In the genomic region with DNA sequence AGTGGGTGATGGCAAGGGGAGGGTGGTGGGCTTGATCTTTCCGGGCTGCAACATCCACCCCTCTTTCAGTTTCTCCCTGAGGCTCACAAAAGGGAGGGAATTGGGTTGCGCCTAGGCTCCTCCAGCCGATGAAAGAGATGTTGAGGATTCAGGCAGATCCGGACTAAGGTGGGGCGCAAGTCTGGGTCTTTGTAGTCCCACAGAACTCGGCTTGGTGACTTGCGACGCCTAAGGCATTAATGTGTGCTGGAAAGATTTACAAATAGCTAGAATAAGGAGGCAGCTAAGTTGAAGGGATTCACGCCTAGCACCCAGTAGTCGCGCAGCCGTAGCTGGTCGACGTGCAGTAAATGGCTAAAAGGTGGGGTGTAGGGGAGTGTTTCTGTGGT, we compare ENCODE assay signal across 9 mouse cellular contexts. TPM values are rescaled to one million over a fixed set of nuclear protein-coding genes. Genes with fewer than 3 reads are reported as not detected.
DNase-seq lines count a peak whose midpoint lies in the region; ATAC-seq and TF ChIP-seq lines count a peak whose summit lies in the region.
"Had no signal": no experiment of that assay in that cellular context is flagged by ENCODE, and none has a peak within 500 bp of the region (broad histone marks: within the 10 kb centered on the region; RNA-seq: fewer than 3 reads in every experiment).

No protein-coding gene starts in this region.

- 0% methylated on average over 14 of the region's 14 CpGs for WGBS in heart, embryonic 15.5 days
- 4% methylated on average over 14 of the region's 14 CpGs for WGBS in bone marrow, adult 2 months
- under 1% methylated on average over 14 of the region's 14 CpGs for WGBS in hindbrain, embryonic 10.5 days
- 0% methylated on average over 14 of the region's 14 CpGs for WGBS in midbrain, embryonic 12.5 days

- peaks cover 30% of the 10 kb centered on the region for H3K4me1 ChIP-seq in heart, embryonic 15.5 days (replicated peaks)
- H3K4me1 ChIP-seq in bone marrow, adult 2 months (ENCODE audit: control insufficient read depth, insufficient read depth, low read length), result no peaks in the 10 kb centered on the region; the same call in 1 of the 2 replicates
- peaks cover 88% of the 10 kb centered on the region for H3K4me1 ChIP-seq in hindbrain, embryonic 10.5 days (replicated peaks)
- peaks cover 46% of the 10 kb centered on the region for H3K4me1 ChIP-seq in midbrain, embryonic 12.5 days

- no peak for TF ChIP-seq CTCF in bone marrow, adult 2 months (IDR thresholded peaks at IDR 0.05; ENCODE audit: control insufficient read depth, insufficient read depth, low read length)

- H3K36me3 ChIP-seq in heart, embryonic 15.5 days, result no peaks in the 10 kb centered on the region
- H3K36me3 ChIP-seq in hindbrain, embryonic 10.5 days, result peaks cover 19% of the 10 kb centered on the region
- peaks cover 14% of the 10 kb centered on the region for H3K36me3 ChIP-seq in midbrain, embryonic 12.5 days

- peak overlapping the region; percentile 94 for H3K4me2 ChIP-seq in heart, embryonic 15.5 days
- peak overlapping the region; percentile 81 for H3K4me2 ChIP-seq in midbrain, embryonic 12.5 days (replicated peaks)

- H3K9ac ChIP-seq in heart, embryonic 15.5 days, result peak overlapping the region; percentile 46
- H3K9ac ChIP-seq in midbrain, embryonic 12.5 days (replicated peaks), result peak overlapping the region; percentile 89

- TF ChIP-seq POLR2A in bone marrow, adult 2 months (IDR thresholded peaks at IDR 0.05; ENCODE audit: borderline replicate concordance, control insufficient read depth, low read depth, low read length), result no peak

- peak overlapping the region; percentile 56 for H3K4me3 ChIP-seq in heart, embryonic 15.5 days
- peak overlapping the region; percentile 15 for H3K4me3 ChIP-seq in bone marrow, adult 2 months (replicated peaks; ENCODE audit: control insufficient read depth, low read depth, low read length)
- peak overlapping the region; percentile 88 for H3K4me3 ChIP-seq in hindbrain, embryonic 10.5 days
- peak overlapping the region; percentile 68 for H3K4me3 ChIP-seq in midbrain, embryonic 12.5 days

- H3K27ac ChIP-seq in heart, embryonic 15.5 days, result no peak overlapping the region
- no peak overlapping the region for H3K27ac ChIP-seq in bone marrow, adult 2 months (ENCODE audit: control insufficient read depth, insufficient read depth, low read depth, low read length, poor library complexity)
- H3K27ac ChIP-seq in hindbrain, embryonic 10.5 days, result peak overlapping the region; percentile 96
- H3K27ac ChIP-seq in midbrain, embryonic 12.5 days (replicated peaks), result peak overlapping the region; percentile 92

- peaks cover 82% of the 10 kb centered on the region for H3K27me3 ChIP-seq in heart, embryonic 15.5 days
- H3K27me3 ChIP-seq in hindbrain, embryonic 10.5 days (ENCODE audit: insufficient read depth, poor library complexity, severe bottlenecking), result peaks cover 39% of the 10 kb centered on the region
- H3K27me3 ChIP-seq in midbrain, embryonic 12.5 days, result peaks cover 11% of the 10 kb centered on the region

- no peak for ATAC-seq in heart, embryonic 15.5 days (replicated peaks; ENCODE audit: insufficient number of reproducible peaks, insufficient read depth, low FRiP score, low read depth)
- ATAC-seq in midbrain, embryonic 12.5 days (ENCODE audit: low FRiP score, low read depth), result peak; percentile 13
- ATAC-seq in activated CD4-positive, CD25-positive, alpha-beta regulatory T cell, adult 4 months, result no peak

- no peak for DNase-seq in heart, adult 18-20 months
- no peak for DNase-seq in hindbrain, embryonic 10.5 days (ENCODE audit: low spot score)
- no peak for DNase-seq in urinary bladder, postnatal 14 days (ENCODE audit: low spot score)
- DNase-seq in urinary bladder, postnatal 25 days (ENCODE audit: low spot score), result no peak

- no peaks in the 10 kb centered on the region for H3K9me3 ChIP-seq in heart, embryonic 15.5 days (replicated peaks)
- H3K9me3 ChIP-seq in hindbrain, embryonic 10.5 days, result no peaks in the 10 kb centered on the region
- H3K9me3 ChIP-seq in midbrain, embryonic 12.5 days, result no peaks in the 10 kb centered on the region

RNA-seq across cellular contexts. Expression of gene Dpysl5, which starts 0.6 kb away (rescaled TPM):
- polyA plus RNA-seq in heart, embryonic 15.5 days (2015; fragmentation: Nextera tagmentation; extraction: Ambion mirVana), result 2.2 and 4.7 TPM in 2 replicates
- total RNA-seq in heart, adult 18-20 months (2021), result under 1 TPM; 0.72 to 0.82 TPM
- 0.40 TPM in 1 of 2 replicates, not detected in the other for polyA plus RNA-seq in bone marrow, adult 2 months (2011; ENCODE audit: insufficient read depth, insufficient read length, low replicate concordance, missing spikeins)
- 87.4 and 151 TPM in 2 replicates for polyA plus RNA-seq in hindbrain, embryonic 10.5 days (2016; fragmentation: Nextera tagmentation; extraction: Ambion mirVana)
- polyA plus RNA-seq in midbrain, embryonic 12.5 days (2016; fragmentation: Nextera tagmentation; extraction: Ambion mirVana), result 136 and 153 TPM in 2 replicates
- polyA plus RNA-seq in activated CD4-positive, CD25-positive, alpha-beta regulatory T cell, adult 4 months (2017; shearing (Covaris generic)), result not detected
- total RNA-seq: MEL had no signal

RNA-seq across cellular contexts. Expression of gene Cenpa, which starts 45.4 kb away (rescaled TPM):
- polyA plus RNA-seq in heart, embryonic 15.5 days (2015; fragmentation: Nextera tagmentation; extraction: Ambion mirVana), result 210 and 218 TPM in 2 replicates
- 10 to 100 TPM; 58.6 to 66.5 TPM for total RNA-seq in heart, adult 18-20 months (2021)
- polyA plus RNA-seq in bone marrow, adult 2 months (2011; ENCODE audit: insufficient read depth, insufficient read length, low replicate concordance, missing spikeins), result 161 and 187 TPM in 2 replicates
- 409 and 440 TPM in 2 replicates for polyA plus RNA-seq in hindbrain, embryonic 10.5 days (2016; fragmentation: Nextera tagmentation; extraction: Ambion mirVana)
- polyA plus RNA-seq in midbrain, embryonic 12.5 days (2016; fragmentation: Nextera tagmentation; extraction: Ambion mirVana), result 268 and 290 TPM in 2 replicates
- polyA plus RNA-seq in activated CD4-positive, CD25-positive, alpha-beta regulatory T cell, adult 4 months (2017; shearing (Covaris generic)), result 100 to 1,000 TPM in 1 of 2 experiments, 10 to 100 TPM in 1; 79.2 to 115 TPM

Comparison
In these comparisons a context has a peak if more than half of its experiments do, and no peak if none do; other contexts are left out.
1. H3K27ac ChIP-seq: peak in hindbrain, embryonic 10.5 days (single experiment) and midbrain, embryonic 12.5 days (single experiment); none in heart, embryonic 15.5 days (single experiment) and bone marrow, adult 2 months (single experiment).
2. H3K4me3 ChIP-seq: peak in every context shown above with its lines; median percentile 88 in hindbrain, embryonic 10.5 days; 68 in midbrain, embryonic 12.5 days; 56 in heart, embryonic 15.5 days; 15 in bone marrow, adult 2 months.
3. RNA of gene Dpysl5, which starts 0.6 kb away (polyA plus RNA-seq): 87.4 to 151 TPM in hindbrain, embryonic 10.5 days and 136 to 153 TPM in midbrain, embryonic 12.5 days; 2.2 to 4.7 TPM in heart, embryonic 15.5 days, 0.40 TPM in bone marrow, adult 2 months and not detected in activated CD4-positive, CD25-positive, alpha-beta regulatory T cell, adult 4 months; every median in the first group is over 10 times any median in the second.